Mouse (Mus musculus) testis, adult 2 months (tissue): Measurements from ENCODE around the gene Creg2. TPM values are rescaled to one million over a fixed set of nuclear protein-coding genes. Genes with fewer than 3 reads are reported as not detected.
"Not testable (repeated sequence)": the region's sequence is repeated elsewhere in the genome, so short reads cannot be mapped to it uniquely, and the experiment has no call there.

ENCODE experiments used
- H3K27ac ChIP-seq: fragments of 200-500 bp; 2 replicates; pipeline ENCODE4 v1.5.1; 2012; ENCODE audit warnings: low read depth, low read length; ENCODE audit not compliant: control insufficient read depth, insufficient read depth
- H3K27me3 ChIP-seq: fragments of 200-500 bp; 2 replicates; pipeline ENCODE4 v1.6.1; 2012; ENCODE audit warnings: mild to moderate bottlenecking, low read length, moderate library complexity; ENCODE audit not compliant: control insufficient read depth, insufficient read depth
- H3K36me3 ChIP-seq: fragments of 200-500 bp; 2 replicates; pipeline ENCODE4 v1.6.1; 2012; ENCODE audit warnings: mild to moderate bottlenecking, low read length; ENCODE audit not compliant: control insufficient read depth, insufficient read depth
- H3K4me1 ChIP-seq: fragments of 200-500 bp; 2 replicates; pipeline ENCODE4 v1.6.1; 2012; ENCODE audit warnings: low read length; ENCODE audit not compliant: control insufficient read depth, insufficient read depth
- H3K4me3 ChIP-seq: fragments of 200-500 bp; 2 replicates; pipeline ENCODE4 v1.5.1; 2012; ENCODE audit warnings: low read depth, mild to moderate bottlenecking, low read length, moderate library complexity, mixed read lengths; ENCODE audit not compliant: control insufficient read depth
- CTCF ChIP-seq: fragments of 200-500 bp; IDR thresholded peaks from 2 replicates; pipeline ENCODE4 v1.5.1; 2012; ENCODE audit warnings: low read depth, mild to moderate bottlenecking, inconsistent platforms, low read length, moderate library complexity; ENCODE audit not compliant: control insufficient read depth, insufficient read depth, insufficient replicate concordance
- POLR2A ChIP-seq: fragments of 200-500 bp; IDR thresholded peaks from 2 replicates; pipeline ENCODE4 v1.6.1; 2012; ENCODE audit warnings: low read depth, mild to moderate bottlenecking, inconsistent platforms, low read length, moderate library complexity; ENCODE audit not compliant: control insufficient read depth
- polyA plus RNA-seq: library from polyadenylated mRNA; depleted of rRNA; stranded (reverse); fragments of >200 nt; gene quantifications from 2 replicates; pipeline ENCODE4 v1.2.3, GENCODE M21; 2012

The Creg2 gene
- polyA plus RNA-seq, 1 experiment, result 0.23 TPM

GRCm38 (mm10) chr1:39670211-39670935 lies 19.1 kb upstream of the Creg2 start:
- H3K4me1 ChIP-seq, result no peaks in the 10 kb centered on the region

DNA sequence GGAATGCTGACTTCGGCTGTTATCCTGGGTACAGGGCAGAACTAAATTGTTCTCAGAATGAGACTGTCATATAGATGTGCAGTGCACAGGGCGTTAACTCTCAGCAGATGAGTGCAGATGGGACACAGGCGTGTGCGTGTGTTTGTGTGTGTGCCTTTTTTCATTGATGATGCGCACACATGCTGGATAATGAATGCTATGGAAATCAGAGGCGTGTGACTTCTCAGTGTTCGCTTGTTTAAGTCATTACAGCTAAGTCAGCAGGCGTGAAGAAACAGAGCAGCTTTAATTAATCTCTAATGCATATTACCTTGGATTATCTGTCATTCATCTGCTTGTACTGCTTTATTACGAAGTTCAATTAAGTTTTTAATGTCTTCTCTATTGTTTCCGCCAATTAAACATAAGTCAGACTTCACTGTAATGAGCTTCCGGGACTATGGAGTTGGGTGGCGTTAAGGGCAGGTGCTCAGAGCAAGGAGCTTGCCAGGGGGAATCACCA lies 15.5 kb upstream of the Creg2 start:
- no peaks in the 10 kb centered on the region for H3K4me1 ChIP-seq
- H3K27me3 ChIP-seq, result no peaks in the 10 kb centered on the region
- no peak for TF ChIP-seq CTCF
- TF ChIP-seq POLR2A, result no peak
- no peak overlapping the region for H3K27ac ChIP-seq
- no peaks in the 10 kb centered on the region for H3K36me3 ChIP-seq
- no peak overlapping the region for H3K4me3 ChIP-seq

More at GRCm38 (mm10) chr1:39670211-39670935, 19.1 kb upstream of the Creg2 start:
- Histone ChIP-seq H3K4me3 (no peak overlapping the region), H3K27ac (no peak overlapping the region), H3K36me3 (no peaks in the 10 kb centered on the region), H3K27me3 (no peaks in the 10 kb centered on the region)
- TF ChIP-seq POLR2A (no peak), CTCF (no peak)

DNA sequence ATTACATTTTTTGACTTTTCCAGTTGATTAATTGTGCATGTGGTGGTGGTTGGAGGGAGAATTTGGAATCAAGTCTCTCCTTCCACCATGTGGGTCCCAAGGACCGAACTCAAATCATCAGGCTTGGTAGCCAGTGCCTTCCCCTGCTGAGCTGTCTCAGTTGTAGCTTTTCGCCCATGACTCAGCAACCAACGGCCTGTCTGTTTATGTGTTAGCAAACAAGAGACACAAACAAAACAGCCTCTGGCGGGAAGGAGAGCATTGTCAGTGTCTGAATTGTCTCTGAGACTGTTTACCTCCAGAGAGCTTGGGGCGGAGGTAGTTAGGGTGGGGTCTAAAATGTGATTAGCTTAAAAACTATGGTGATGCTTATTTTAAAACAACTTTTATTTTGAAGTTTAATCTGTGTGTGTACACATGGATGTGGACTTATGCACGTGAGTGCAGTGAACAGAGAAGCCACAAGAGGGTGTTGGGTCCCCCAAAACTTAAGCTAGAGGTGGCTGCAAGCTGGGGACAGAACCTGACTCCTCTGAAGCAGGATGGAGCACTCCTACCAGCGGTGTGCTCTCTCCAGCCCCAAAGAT lies 12.9 kb upstream of the Creg2 start:
- Histone ChIP-seq H3K27ac (no peak overlapping the region), H3K4me3 (no peak overlapping the region), H3K4me1 (no peaks in the 10 kb centered on the region), H3K36me3 (no peaks in the 10 kb centered on the region), H3K27me3 (no peaks in the 10 kb centered on the region)
- TF ChIP-seq CTCF (no peak), POLR2A (no peak)

DNA sequence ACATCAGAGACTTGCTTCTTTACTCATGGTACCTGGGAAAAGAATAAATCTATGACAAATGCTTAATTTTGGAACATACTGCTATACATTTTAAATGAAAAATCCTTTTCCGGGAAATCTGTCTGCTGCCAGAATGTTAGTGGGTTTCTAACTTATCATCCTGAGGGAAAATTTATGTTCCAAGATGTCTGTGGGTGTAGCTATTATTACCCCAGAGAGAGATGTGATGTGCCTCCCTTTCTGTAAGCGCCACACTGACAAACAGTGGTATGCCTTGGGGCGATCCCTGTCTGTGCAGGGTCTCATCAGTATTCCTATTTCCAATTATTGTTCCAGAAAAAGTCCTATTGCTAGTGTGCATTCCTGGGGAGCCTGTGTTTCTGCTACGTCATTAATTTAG lies 11.8 kb upstream of the Creg2 start:
- Histone ChIP-seq H3K27me3 (no peaks in the 10 kb centered on the region), H3K36me3 (no peaks in the 10 kb centered on the region), H3K27ac (no peak overlapping the region), H3K4me3 (no peak overlapping the region), H3K4me1 (no peaks in the 10 kb centered on the region)
- TF ChIP-seq POLR2A (no peak), CTCF (no peak)

DNA sequence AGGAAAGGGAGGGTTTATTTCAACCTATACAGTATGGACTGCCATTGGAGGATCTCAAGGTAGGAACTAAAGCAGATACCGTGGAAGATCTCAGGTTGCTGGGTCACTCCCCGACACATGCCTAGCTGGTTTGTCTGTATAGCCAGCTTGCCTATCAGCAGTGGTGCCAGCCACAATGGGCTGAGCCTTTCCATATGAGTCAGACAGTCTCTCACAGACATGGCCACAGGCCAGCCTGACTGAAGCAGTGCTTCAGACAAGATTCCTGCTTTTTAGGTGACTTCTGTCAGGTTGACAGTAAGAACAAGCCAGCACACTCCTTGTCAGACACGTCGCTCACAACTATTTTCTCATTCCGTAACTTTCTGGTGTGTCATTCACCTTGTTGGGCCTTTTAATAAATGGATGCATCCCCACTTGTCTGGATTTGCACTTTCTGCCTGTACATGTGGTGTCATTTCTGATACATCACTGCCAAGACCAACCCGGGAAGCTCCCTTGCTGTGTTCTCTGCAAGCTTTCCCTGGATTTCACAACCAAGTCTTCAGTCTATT lies 5.8 kb upstream of the Creg2 start:
- H3K27me3 ChIP-seq, result no peaks in the 10 kb centered on the region
- H3K4me3 ChIP-seq, result no peak overlapping the region
- no peak overlapping the region for H3K27ac ChIP-seq
- H3K4me1 ChIP-seq, result no peaks in the 10 kb centered on the region
- TF ChIP-seq POLR2A, result no peak
- H3K36me3 ChIP-seq, result no peaks in the 10 kb centered on the region

DNA sequence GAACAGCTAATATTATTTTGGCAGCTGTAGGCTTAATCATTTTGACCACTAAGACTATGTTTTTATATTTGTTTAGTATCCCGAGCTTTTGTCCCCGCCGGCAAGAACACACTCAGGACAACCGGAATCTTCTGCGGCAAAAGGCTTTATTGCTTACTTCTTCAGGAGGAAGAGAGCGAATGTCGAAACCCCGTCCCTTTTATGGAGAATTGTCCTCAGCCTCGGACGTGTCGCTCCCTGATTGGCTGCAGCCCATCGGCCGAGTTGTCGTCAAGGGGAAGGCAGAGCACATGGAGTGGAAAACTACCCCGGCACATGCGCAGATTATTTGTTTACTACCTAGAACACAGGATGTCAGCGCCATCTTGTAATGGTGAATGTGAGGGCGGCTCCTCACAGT lies 3.6 kb upstream of the Creg2 start:
- not testable (repeated sequence) for H3K36me3 ChIP-seq

DNA sequence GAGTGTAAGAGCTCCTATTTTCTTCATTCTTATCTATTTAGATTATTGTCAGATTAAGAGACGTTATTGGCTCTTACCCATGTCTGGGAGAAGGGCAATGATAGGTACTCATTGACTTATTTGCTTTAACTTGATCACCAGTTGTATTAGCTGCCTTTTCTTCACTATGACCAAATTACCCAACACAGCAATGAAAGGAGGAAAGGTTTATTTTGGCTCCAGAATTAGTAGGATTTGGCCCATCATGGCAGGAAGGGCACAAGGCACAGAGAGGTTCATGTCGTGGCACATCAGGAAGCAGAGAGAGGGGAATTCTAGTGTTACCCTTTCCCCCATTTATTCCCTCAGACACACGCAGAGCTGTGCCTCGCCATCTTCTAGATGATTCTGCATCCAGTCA lies 1.8 kb upstream of the Creg2 start:
- Histone ChIP-seq H3K36me3 (no peaks in the 10 kb centered on the region), H3K4me1 (peaks cover 4% of the 10 kb centered on the region), H3K27ac (no peak overlapping the region), H3K27me3 (no peaks in the 10 kb centered on the region), H3K4me3 (no peak overlapping the region)
- TF ChIP-seq CTCF (no peak), POLR2A (no peak)

More for the DNA sequence above, 3.6 kb upstream of the Creg2 start:
- H3K4me1 ChIP-seq, H3K27ac ChIP-seq, H3K27me3 ChIP-seq, H3K4me3 ChIP-seq: not testable (repeated sequence)
